Mouse (Mus musculus): ENCODE results near the gene Catsperz.
"Not testable (repeated sequence)": the region's sequence is repeated elsewhere in the genome, so short reads cannot be mapped to it uniquely, and the experiment has no call there.

Catsperz gene

GRCm38 (mm10) chr19:6909021-6909420, 16.2 kb downstream of the Catsperz start:
- no peak for DNase-seq (ENCODE audit: extremely low spot score, low spot score)

DNA sequence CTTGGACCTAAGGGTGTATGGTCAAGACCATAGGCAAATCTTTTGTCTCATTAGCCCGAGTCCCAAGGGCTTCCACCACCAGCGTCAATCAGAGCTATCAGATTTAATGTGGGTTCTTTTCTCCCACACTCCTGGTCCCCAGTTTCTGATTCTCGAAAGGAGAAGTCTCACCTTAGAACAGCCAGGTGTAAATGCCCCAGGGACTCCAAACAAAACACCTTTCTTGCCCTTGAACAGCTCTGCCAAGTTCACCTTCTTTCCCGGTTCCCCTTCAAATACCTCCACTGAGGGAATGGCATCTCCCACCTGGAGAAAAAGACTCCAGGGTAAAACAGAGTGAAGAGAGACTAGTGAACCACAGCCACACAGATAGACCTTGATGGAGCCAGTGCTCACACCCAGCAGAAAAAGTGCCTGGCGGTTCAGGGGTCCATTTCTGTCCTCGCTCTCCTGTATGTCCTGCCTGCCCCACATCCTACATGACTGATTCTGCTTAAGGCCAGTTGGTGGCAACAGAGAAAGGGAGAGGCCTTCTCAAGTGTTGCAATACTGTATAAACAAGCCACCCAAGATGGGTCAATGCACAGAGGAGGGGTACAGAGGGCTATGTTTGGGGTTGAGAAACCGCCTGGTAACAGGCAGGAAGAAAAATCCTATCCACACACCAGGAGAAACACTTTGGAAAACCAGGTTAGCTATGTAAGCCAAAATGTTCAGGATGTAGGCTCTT, 17.2 kb downstream of the Catsperz start:
- DNase-seq (ENCODE audit: extremely low spot score, low spot score), result no peak

GRCm38 (mm10) chr19:6907094-6907493, 18.1 kb downstream of the Catsperz start:
- DNase-seq (ENCODE audit: extremely low spot score, low spot score), result no peak

- no peak for DNase-seq (ENCODE audit: extremely low spot score, low spot score)
These were observed 19.0 kb downstream of the Catsperz start for GRCm38 (mm10) chr19:6906199-6906598.

DNA sequence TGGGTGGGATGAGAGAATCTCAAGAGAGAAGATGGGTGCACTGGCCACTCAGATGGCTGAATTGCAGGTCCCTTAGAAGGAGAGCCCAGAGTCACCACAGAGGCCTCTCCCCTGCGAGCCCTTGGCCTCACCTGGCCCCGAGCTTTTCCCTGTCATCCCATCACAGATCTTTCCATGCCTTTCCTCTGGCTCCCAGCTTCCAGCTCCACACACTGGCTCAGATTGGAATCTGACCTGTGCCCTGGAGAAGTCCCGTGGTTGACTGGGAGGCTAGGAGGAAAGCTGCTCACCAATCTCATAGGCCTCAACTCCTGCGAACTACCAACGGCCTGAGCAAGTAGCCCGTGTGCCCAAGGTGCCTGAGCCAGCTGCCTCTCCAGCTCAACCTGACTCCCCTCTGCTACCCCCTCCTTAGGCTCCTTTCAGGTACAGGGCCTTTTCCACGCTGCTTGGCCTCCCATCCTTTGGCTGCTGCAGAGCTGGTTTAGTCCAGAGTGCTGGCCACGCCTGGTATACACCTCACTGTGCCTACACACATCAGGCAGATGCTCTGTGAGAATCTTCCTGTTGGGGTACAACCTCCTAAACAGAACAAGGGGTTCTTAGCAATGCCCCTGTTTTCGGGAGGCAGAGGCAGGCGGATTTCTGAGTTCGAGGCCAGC, 19.6 kb downstream of the Catsperz start:
- DNase-seq (ENCODE audit: extremely low spot score, low spot score), result no peak

GRCm38 (mm10) chr19:6904846-6905245, 20.3 kb downstream of the Catsperz start:
- no peak for DNase-seq (ENCODE audit: extremely low spot score, low spot score)

DNA sequence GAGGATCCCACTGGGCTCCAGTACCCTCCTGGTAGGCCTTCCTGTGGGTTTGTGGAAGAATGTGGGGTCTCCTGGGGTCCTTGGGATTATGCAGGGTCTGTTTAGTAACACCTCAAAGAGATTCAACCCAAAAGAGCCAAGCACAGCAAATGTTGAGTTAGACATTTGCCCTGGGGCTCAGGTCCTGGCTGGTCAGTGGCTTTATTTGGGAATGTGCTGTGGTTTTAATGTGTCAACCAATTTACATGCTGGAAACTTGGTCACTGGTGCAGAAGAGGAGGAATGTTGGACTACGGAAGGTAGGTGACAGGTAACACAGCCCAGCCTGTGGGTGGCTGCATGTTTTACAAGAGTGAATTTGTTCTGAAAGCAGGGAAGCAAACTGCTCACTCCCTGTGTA, 22.1 kb downstream of the Catsperz start:
- no peak for DNase-seq (ENCODE audit: extremely low spot score, low spot score)

GRCm38 (mm10) chr19:6899641-6900040, 25.5 kb downstream of the Catsperz start:
- DNase-seq (ENCODE audit: extremely low spot score, low spot score), result no peak

DNA sequence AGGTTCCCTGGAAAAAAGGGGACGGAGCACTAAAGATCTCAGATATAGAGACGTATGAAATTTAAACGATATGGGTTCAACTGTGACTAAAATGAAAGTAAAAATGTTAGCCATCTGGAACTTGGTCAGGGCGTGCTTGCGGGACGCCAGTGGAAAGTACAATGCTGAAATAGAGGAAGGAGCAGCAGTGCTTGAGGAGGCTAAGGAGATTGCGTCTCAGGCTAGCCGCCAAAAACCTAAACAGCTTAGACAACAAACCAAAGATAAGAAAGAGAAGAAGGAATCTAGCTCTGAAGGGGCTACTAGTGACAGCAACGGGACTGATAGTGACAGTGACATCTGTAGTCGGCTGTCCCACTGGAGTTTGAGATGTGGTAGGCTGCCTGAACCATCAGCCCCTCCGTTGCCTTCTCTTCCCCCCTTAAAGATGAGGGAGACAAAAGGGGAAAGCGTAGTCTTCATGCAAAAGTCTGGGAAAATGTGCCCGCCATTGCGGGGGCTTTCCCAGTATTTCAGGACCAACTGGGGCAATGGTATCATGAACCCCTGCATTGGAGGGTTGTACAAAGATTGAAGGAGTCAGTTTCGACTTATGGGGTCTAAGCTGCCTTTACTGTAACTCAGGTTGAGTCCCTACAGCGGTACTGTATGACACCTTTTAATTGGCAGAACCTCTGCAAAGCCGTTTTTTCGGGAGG, 29.4 kb downstream of the Catsperz start:
- DNase-seq (ENCODE audit: extremely low spot score, low spot score), result not testable (repeated sequence)

- no peak for DNase-seq (ENCODE audit: extremely low spot score, low spot score)
These were observed 31.3 kb downstream of the Catsperz start for GRCm38 (mm10) chr19:6893731-6894451.

DNA sequence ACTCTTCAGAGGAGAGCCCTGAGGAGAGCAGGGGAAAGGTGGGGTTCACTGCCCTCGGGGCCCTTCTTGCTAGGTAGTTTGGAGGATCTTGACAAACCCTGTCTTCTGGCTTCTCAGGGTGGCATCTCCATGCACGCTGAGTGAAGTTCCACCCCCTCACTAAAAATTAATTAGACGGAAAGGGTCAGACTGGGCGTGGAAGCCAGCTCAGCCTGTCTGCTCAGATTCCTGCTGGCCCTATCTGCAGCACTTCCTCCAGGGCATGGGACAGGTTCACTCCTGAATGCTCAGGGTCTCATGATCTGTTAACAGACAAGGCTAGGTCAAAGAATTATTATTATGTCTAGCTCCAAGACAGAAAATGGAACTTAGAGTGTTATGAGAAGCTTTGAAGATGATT, 32.7 kb downstream of the Catsperz start:
- no peak for DNase-seq (ENCODE audit: extremely low spot score, low spot score)

DNA sequence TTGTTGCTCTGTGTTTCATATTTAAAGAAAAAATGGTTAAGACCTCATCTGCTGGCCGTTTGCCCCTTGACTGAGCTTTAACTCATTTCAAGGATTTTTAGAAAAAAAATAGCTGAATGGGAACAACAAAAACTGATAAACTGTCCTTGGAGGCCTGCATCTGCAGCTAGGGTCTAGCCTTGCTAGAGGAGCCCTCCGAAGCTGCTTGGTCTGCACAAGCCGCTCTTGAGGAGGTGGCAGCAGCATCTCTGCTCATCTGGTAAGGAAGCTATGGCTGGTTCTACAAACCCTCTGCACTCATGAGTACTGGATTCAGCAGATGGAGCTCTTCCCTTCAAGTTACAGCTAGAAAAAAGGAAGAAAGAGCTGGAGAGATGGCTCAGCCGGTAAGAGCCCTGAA, 47.2 kb downstream of the Catsperz start:
- no peak for DNase-seq (ENCODE audit: extremely low spot score, low spot score)

DNA sequence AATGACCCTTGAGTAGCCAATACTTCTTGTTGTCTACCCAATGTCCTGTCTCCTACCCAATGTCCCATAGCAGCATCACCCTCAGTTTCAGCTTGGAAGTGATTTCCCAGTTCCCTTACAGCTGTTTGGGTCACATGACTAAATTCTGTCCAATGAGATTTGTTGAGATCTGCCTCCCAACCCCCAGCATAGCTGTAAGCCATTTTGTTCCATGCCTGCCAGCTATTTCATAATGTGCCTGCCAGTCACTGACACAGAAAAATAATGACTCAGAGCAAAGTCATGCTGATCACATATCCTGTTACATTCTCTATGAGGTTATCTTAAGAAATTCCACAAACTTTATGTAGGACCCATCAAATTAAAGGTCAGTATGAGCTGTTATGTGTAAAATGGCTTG, 48.4 kb downstream of the Catsperz start:
- DNase-seq (ENCODE audit: extremely low spot score, low spot score), result no peak

DNA sequence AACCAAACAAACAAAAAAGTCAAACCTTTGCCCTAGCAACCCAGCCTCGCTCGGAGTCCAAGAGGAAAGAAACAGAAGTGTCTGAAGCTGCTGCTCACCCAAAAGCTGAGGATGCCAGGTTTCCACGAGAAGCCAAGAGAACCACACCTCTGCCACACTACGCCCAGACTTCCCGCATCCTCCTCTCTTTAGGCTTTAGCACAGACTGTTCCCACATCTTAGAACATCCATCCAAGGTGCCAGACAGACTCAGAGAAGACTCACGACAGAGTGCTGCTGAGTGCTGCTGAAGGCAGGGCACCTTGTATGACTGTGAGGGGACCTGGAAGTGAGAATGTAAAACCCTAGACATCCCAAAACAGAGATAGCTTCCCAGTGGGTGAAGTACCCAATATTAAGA, 49.3 kb downstream of the Catsperz start:
- DNase-seq (ENCODE audit: extremely low spot score, low spot score), result no peak

DNA sequence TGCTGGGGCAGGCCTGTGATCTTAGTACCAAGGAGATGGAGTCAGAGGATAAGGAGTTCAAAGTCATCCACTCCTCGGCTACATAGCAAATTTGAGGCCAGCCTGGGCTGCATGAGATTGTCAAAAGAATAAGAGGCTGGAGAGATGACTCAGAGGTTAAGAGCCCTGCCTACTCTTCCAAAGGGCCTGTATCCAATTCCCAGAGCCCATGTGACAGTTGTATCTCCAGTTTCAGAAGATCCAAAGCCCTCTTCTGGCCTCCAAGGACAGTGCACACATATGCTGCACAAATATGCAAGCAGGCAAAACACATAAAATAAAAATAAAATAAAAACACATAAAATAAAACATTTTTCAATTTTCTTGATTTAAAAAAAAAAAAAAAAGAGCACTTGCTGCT, 50.9 kb downstream of the Catsperz start:
- DNase-seq (ENCODE audit: extremely low spot score, low spot score), result no peak

DNA sequence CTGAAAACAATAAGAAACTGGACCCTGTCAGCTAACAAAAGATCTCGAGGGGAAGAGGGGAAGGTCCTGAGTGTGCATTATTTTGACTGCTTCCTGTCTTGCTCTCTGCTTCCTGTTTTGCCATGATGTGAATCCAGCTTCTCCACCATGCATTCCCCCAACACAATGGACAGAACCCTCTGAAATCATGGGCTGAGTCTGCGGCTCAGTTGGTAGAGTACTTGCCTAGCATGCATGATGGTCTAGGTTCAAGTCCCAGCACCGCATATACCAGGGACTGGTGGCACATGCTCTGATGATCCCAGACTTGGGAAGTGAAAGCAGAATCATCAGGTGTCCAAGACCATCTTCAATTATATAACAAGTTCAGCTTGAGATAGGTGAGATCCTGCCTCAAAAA, 52.5 kb downstream of the Catsperz start:
- no peak for DNase-seq (ENCODE audit: extremely low spot score, low spot score)
